Mouse (Mus musculus) hindbrain, embryonic 10.5 days (tissue): ENCODE measurements around the gene Il1rapl1. TPM values are rescaled to one million over a fixed set of nuclear protein-coding genes. Genes with fewer than 3 reads are reported as not detected.
"Not testable (repeated sequence)": the region's sequence is repeated elsewhere in the genome, so short reads cannot be mapped to it uniquely, and the experiment has no call there.

Experiments used
- DNase-seq: peaks from one replicate; pipeline ENCODE4 v3.0.0-alpha.2; 2017; ENCODE audit warnings: low spot score
- H3K27ac ChIP-seq: fragments of 300-500 bp; sonication (generic); 2 replicates; pipeline ENCODE4 v1.5.1; 2016; ENCODE audit warnings: mild to moderate bottlenecking, moderate library complexity
- H3K27me3 ChIP-seq: fragments of 300-500 bp; sonication (generic); 2 replicates; pipeline ENCODE4 v1.6.1; 2016; ENCODE audit warnings: mild to moderate bottlenecking; ENCODE audit not compliant: poor library complexity, insufficient read depth, severe bottlenecking
- H3K36me3 ChIP-seq: fragments of 300-500 bp; sonication (generic); 2 replicates; pipeline ENCODE4 v1.6.1; 2016; ENCODE audit warnings: mild to moderate bottlenecking, moderate library complexity
- H3K4me1 ChIP-seq: fragments of 300-500 bp; sonication (generic); replicated peaks from 2 replicates; pipeline ENCODE4 v1.6.1; 2016; ENCODE audit warnings: mild to moderate bottlenecking
- H3K4me3 ChIP-seq: fragments of 300-500 bp; sonication (generic); 2 replicates; pipeline ENCODE4 v1.5.1; 2016; ENCODE audit warnings: mild to moderate bottlenecking, moderate library complexity
- H3K9me3 ChIP-seq: fragments of 300-500 bp; sonication (generic); 2 replicates; pipeline ENCODE4 v1.6.1; 2016; ENCODE audit warnings: mild to moderate bottlenecking, moderate library complexity
- WGBS: fragments of 180-500 bp; shearing (Covaris S2); methylation state at CpG from one replicate; pipeline ENCODE4 v1.1.7; 2016; 5-methylcytosine and 5-hydroxymethylcytosine counted together
- polyA plus RNA-seq: library from polyadenylated mRNA; unstranded; fragments of >200 nt; fragmentation: Nextera tagmentation; extraction: Ambion mirVana; gene quantifications from 2 replicates; pipeline ENCODE4 v1.2.1, GENCODE M21; 2016

The Il1rapl1 gene
- polyA plus RNA-seq, 1 experiment from 2014 or later = 0.38 TPM

DNA sequence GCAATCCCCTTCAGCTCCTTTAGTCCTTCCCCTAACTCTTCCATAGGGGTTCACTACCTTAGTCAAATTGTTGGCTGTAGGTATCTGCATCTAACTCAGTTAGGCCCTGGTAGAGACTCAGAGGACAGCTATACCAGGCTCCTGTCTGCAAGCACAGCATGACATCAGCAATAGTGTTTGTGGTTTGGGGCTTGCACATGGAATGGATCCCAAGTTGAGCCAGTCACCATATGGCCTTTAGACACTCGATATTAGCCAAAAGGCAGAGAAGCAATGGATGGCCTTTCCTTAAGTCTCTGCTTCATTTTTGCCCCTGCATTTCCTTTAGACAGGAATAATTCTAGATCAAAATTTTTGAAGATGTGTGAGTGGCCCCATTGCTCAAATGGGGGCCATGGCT lies 632.0 kb downstream of the Il1rapl1 start:
- no peaks in the 10 kb centered on the region for H3K36me3 ChIP-seq
- no peaks in the 10 kb centered on the region for H3K9me3 ChIP-seq
- no peak for DNase-seq
- H3K27me3 ChIP-seq = no peaks in the 10 kb centered on the region
- H3K4me1 ChIP-seq = no peaks in the 10 kb centered on the region
- no peak overlapping the region for H3K27ac ChIP-seq
- 93% methylated on average over 1 of the region's 1 CpGs for WGBS
- no peak overlapping the region for H3K4me3 ChIP-seq

DNA sequence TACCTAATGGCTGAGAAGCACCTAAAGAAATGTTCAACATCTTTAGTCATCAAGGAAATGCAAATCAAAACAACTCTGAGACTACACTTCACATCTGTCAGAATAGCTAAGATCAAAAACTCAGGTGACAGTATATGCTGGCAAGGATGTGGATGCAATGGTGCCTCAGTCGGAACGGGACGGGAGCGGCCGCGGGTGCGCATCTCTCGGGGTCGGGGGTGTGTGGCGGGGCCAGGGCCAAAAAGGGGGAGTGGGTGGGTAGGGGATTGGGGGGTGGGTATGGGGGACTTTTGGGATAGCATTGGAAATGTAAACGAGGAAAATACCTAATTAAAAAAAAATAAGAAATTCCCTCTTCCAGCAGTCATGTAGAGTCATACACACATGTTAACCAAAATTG lies 877.3 kb downstream of the Il1rapl1 start:
- not testable (repeated sequence) for H3K27me3 ChIP-seq, H3K27ac ChIP-seq, H3K9me3 ChIP-seq, H3K36me3 ChIP-seq, H3K4me1 ChIP-seq, H3K4me3 ChIP-seq
- DNase-seq = peak; percentile 93
- 59% methylated on average over 11 of the region's 11 CpGs for WGBS

DNA sequence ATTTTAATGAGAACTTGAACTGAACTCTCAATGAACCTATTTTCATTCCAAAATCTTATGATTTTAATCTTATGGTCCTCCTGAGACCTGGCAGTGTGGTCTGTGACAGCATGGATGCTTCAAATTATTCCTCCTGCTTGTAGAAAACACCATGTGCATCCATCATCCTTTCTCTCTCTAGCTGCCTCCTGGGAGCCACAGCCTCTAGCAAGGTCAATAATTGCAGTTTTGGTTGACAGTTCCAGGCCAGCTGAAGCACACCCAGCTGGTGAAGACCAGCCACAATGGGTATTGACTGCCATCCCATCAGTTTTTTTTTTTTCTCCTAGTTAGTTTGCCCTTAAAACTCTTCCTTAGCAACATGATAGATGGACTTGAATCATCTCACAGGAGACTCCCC lies 890.2 kb downstream of the Il1rapl1 start:
- Histone ChIP-seq H3K9me3 (no peaks in the 10 kb centered on the region), H3K27me3 (no peaks in the 10 kb centered on the region), H3K4me1 (no peaks in the 10 kb centered on the region), H3K27ac (no peak overlapping the region), H3K4me3 (no peak overlapping the region), H3K36me3 (no peaks in the 10 kb centered on the region)
- peak; percentile 2 for DNase-seq

DNA sequence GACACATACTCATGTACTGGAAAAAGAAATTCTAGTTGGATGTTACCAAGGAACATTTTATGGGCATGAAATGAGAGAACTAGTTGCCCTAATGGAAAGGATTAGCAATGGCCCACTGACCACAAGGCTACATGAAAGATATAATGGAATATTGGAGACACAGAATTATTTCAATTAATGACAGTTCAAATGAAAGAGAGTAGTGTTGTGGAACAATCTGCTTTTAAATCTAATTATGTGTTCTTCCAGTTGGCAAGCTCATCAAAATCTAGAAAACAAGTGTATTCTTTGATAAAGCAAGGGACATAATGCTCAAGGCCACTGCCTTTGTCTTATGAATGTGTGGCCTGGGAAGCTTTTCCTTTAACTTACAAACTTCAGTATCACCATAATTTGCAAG lies 1113.1 kb downstream of the Il1rapl1 start:
- Histone ChIP-seq H3K27ac (no peak overlapping the region), H3K36me3 (no peaks in the 10 kb centered on the region), H3K4me3 (no peak overlapping the region), H3K9me3 (no peaks in the 10 kb centered on the region), H3K27me3 (no peaks in the 10 kb centered on the region), H3K4me1 (no peaks in the 10 kb centered on the region)
- DNase-seq = no peak

DNA sequence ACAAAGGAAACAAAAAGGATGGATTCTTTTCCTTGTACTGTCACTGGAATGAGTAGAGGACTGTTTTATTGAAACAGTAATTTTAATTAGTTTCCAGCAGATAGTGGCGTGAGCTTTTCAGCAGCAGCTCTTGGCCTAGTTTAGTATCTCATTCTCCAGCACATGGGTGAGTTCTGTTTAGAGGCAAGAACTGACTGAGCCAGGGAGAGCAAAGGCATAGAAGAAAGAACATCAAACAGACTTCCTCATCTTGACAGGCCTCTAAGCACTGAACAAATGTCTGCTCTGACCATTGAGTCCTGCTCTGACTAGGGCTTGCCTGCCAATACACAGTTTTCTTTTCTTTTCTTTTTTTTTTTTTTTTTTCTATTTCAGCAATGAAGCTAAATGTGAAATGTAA lies 1160.3 kb downstream of the Il1rapl1 start:
- no peak for DNase-seq
- Histone ChIP-seq H3K9me3 (no peaks in the 10 kb centered on the region), H3K27me3 (no peaks in the 10 kb centered on the region), H3K27ac (no peak overlapping the region), H3K4me3 (no peak overlapping the region), H3K4me1 (no peaks in the 10 kb centered on the region), H3K36me3 (no peaks in the 10 kb centered on the region)
- 65% methylated on average over 1 of the region's 1 CpGs for WGBS

DNA sequence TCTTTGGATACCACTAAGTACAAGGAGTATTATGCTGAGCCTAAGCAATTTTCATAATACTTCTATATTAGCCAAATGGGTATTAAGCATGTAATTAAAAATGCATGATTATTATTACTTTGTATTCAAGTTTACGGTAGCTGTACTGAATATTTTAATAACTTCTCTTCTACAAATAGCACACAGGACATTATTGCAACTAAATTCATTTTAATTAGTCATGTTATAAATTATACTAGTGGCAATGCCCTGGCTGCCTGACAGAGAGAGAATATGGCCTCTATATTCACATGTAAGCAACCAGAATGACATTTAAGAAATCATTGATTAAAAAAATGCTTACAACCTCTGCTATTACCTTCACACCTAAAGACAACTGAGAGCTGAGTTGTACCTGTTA lies 1160.8 kb downstream of the Il1rapl1 start:
- H3K9me3 ChIP-seq = no peaks in the 10 kb centered on the region
- no peak overlapping the region for H3K4me3 ChIP-seq
- no peak for DNase-seq
- H3K36me3 ChIP-seq = no peaks in the 10 kb centered on the region
- H3K4me1 ChIP-seq = no peaks in the 10 kb centered on the region
- no peaks in the 10 kb centered on the region for H3K27me3 ChIP-seq
- H3K27ac ChIP-seq = no peak overlapping the region
- 92% methylated on average over 1 of the region's 1 CpGs for WGBS

DNA sequence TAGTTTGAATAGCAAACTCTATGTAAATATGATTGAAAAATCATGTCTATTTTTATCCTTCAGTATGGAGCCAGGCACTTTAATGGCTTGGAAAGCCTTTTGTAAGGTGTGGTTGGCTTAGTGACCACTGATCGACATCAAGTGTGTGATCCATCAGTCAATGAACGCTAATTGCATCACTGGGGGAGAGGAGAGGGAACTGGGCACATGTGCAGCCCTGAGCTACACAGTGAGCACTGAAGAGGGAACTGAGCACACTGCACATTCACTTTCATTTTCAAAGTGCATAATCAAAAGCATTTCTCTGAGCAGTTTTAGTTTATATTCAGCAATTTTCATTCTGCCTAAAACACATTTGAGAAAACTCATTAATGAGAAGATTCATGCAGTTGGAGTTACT lies 1164.5 kb downstream of the Il1rapl1 start:
- Histone ChIP-seq H3K27ac (no peak overlapping the region), H3K36me3 (no peaks in the 10 kb centered on the region), H3K4me1 (no peaks in the 10 kb centered on the region), H3K9me3 (no peaks in the 10 kb centered on the region), H3K27me3 (no peaks in the 10 kb centered on the region), H3K4me3 (no peak overlapping the region)
- DNase-seq = no peak
- 70% methylated on average over 2 of the region's 2 CpGs for WGBS

DNA sequence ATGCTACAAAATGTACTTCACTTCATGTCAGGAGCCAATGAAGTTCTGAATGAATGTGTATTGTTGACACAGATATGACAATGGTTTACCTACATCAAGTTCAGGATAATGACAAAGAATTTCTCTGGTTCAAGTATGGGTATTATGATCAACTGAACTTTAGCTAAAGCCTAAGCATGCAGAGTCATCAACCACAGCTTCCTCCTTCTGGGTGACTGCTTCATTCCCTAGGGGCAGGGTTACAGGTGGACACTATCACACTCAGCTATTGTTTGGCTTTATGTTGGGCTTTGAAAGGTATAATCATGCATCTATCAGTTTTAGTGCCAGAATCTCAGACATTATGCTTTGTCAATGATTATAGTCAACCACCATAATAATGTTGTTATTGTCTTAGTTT lies 1166.3 kb downstream of the Il1rapl1 start:
- no peaks in the 10 kb centered on the region for H3K27me3 ChIP-seq
- no peaks in the 10 kb centered on the region for H3K9me3 ChIP-seq
- H3K36me3 ChIP-seq = no peaks in the 10 kb centered on the region
- no peaks in the 10 kb centered on the region for H3K4me1 ChIP-seq
- no peak for DNase-seq
- no peak overlapping the region for H3K4me3 ChIP-seq
- no peak overlapping the region for H3K27ac ChIP-seq

DNA sequence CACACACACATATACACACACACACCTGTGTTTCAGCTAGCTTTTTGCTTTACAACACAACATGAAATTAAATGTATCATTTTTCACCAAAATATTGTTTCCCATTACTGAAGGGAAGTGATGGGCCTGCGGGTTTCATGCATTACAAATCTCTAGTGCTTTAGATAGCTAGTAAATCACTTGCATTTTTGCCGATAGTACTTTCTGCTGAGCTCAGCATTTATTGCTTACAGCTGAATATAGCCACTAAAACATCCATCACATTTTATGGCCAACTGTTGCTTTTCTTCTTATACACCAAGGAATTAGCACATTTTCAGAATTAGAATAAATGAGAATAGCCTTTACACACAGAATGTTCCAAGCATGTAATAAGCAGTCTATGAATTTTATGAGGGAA lies 1260.6 kb downstream of the Il1rapl1 start:
- DNase-seq = no peak
- Histone ChIP-seq H3K4me3 (no peak overlapping the region), H3K9me3 (no peaks in the 10 kb centered on the region), H3K27ac (no peak overlapping the region), H3K36me3 (no peaks in the 10 kb centered on the region), H3K4me1 (no peaks in the 10 kb centered on the region), H3K27me3 (no peaks in the 10 kb centered on the region)
- WGBS = 85% methylated on average over 2 of the region's 2 CpGs

DNA sequence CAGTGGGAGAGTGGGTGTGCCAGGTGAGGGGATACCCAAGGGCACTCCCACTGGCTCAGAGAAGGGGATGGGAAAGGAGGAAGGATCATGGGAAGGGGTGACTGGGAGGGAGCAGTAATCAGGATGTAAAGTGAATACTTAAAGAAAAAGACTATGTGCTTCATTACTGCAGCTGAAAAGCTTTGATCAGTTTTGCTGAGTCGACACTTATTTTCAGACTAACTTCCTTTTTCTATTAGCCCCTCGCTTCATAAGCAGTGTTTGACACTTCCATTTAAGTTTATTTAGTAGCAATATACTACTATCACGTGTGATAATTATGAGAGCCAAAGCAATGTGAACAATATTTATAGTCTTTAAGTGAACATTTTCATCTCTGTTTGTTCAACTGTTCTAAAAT lies 1307.2 kb downstream of the Il1rapl1 start:
- no peak for DNase-seq
- Histone ChIP-seq H3K4me1 (no peaks in the 10 kb centered on the region), H3K9me3 (no peaks in the 10 kb centered on the region), H3K27me3 (no peaks in the 10 kb centered on the region), H3K36me3 (no peaks in the 10 kb centered on the region), H3K27ac (no peak overlapping the region), H3K4me3 (no peak overlapping the region)
- 82% methylated on average over 3 of the region's 3 CpGs for WGBS

DNA sequence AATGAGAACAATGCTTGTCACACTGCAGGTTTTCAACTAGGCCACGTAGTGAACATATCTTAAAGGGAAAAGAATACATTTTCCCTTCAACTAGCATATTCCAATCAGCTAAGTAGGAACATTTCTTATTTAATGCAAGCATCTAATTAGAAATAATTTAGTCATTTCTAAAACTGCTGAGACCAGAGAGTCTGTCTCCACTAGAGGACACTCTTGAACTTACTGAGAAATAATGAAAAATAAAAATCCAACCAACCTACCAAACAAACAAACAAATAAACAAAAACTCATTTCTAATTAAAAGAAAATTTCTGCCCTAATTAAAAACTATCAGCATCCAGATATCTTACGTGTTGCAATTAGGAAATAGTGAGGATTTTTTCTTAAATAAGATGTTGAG lies 1312.7 kb downstream of the Il1rapl1 start:
- 70% methylated on average over 2 of the region's 2 CpGs for WGBS
- no peaks in the 10 kb centered on the region for H3K9me3 ChIP-seq
- DNase-seq = no peak

DNA sequence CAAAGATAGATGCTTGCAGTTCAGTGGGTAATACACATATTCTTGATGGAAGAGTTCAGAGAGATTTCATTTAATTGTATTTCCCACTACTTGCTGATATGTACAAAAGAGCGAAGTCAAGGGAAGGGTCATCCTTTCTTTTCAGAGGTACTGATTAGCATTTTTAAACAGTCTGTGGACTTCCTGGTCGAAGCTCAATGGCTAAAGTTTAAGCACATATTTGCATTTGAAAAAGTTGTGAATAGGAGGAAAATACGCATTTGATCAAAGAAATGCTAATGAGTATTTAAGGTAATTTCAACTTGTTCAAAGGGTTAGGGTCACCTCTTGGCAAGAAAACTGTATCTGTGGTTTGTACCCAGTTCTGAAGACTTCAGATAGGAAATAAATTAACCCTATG lies 1386.6 kb downstream of the Il1rapl1 start:
- no peak overlapping the region for H3K4me3 ChIP-seq

More for the DNA sequence above, 1312.7 kb downstream of the Il1rapl1 start:
- Histone ChIP-seq H3K27me3 (no peaks in the 10 kb centered on the region), H3K4me1 (no peaks in the 10 kb centered on the region), H3K4me3 (no peak overlapping the region), H3K27ac (no peak overlapping the region), H3K36me3 (no peaks in the 10 kb centered on the region)

More for the DNA sequence above, 1386.6 kb downstream of the Il1rapl1 start:
- H3K9me3 ChIP-seq = no peaks in the 10 kb centered on the region
- no peaks in the 10 kb centered on the region for H3K27me3 ChIP-seq
- no peak for DNase-seq
- 42% methylated on average over 3 of the region's 3 CpGs for WGBS
- no peaks in the 10 kb centered on the region for H3K4me1 ChIP-seq
- H3K36me3 ChIP-seq = no peaks in the 10 kb centered on the region
- H3K27ac ChIP-seq = no peak overlapping the region
